ENCODE assay signal across 1 mouse cellular context in the genomic region with DNA sequence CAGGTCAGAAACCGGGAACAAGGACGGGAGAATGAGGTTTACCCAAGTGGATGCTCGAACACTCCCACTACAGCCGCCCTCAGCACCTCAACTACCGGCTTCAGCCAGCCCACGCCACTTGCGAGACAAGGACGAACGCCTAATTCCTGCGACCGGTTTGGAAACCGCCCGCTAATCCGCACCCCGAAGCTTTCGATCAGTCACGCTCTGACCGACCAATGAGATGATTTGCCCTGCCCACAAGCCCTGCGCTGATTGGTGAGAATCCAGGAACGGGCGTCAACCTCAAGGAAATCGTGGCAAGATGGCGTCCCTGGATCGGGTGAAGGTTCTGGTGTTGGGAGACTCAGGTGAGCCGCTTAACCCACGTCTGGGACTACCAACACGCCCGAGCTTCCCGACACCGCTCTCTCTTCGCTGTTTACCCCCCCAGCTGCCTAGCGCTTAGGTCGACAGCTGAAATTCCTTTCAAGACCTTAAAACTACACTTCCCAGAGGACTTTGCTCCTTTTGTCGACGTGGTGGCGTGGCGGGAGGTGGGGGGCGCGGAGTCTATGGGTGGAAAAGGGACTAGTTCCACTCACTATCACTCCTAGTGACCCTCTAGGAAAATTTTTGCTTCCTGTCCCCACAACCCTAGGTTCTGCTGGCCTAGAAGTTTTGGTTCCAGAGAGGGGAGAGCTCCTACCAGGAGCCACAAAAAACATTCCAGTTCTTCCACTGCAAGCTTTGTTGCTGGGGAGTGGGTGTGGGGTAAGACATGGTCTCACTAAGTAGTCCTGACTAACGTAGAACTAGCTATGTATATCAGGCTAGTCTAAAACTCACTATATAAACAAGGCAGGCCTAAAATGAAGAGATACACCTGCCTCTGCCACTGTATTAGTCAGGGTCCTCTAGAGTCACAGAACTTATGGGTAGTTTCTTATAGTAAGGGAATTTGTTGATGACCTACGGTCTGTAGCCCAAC.
TF ChIP-seq lines count a peak whose summit lies in the region.

Gtf2e1 (minus strand) TSS at position 179 of the 970 bp plus-strand sequence.
Rabl3 (plus strand) TSS at position 275 of the 970 bp plus-strand sequence.

TF ChIP-seq in MEL, 35 proteins besides CTCF, POLR2A, EP300 and RAD21 (continued from another document):
- TF ChIP-seq HCFC1 (IDR thresholded peaks at IDR 0.05; ENCODE audit: low read depth, low read length) (peak; percentile 88), ZMIZ1 (IDR thresholded peaks at IDR 0.05; ENCODE audit: low read depth, low read length) (0 out of 2 replicates have a peak, but pooled peaks have one; percentile 46), MAFK (IDR thresholded peaks at IDR 0.05; ENCODE audit: borderline replicate concordance, low read depth, low read length) (no peak), MYB (IDR thresholded peaks at IDR 0.05; ENCODE audit: low read depth, low read length) (no peak), BHLHE40 (IDR thresholded peaks at IDR 0.05; ENCODE audit: borderline replicate concordance, low read depth, low read length) (no peak), JUND (IDR thresholded peaks at IDR 0.05; ENCODE audit: low read depth, low read length) (no peak), NRF1 (IDR thresholded peaks at IDR 0.05; ENCODE audit: insufficient read depth, low read depth, low read length, poor library complexity, severe bottlenecking) (no peak), MAZ (IDR thresholded peaks at IDR 0.05; ENCODE audit: low read depth, low read length) (peak; percentile 85), UBTF (IDR thresholded peaks at IDR 0.05; ENCODE audit: borderline replicate concordance, insufficient read depth, low read depth, low read length) (no peak), GABPA (IDR thresholded peaks at IDR 0.05; ENCODE audit: low read depth, low read length) (no peak), NELFE (IDR thresholded peaks at IDR 0.05; ENCODE audit: low read depth, low read length) (peak; percentile 89), MYC (IDR thresholded peaks at IDR 0.05; ENCODE audit: low read depth, low read length) (peak; percentile 91), POLR2AphosphoS2 (IDR thresholded peaks at IDR 0.05; ENCODE audit: low read length) (peak; percentile 90), ETS1 (IDR thresholded peaks at IDR 0.05; ENCODE audit: low read depth, low read length) (no peak), ELF1 (IDR thresholded peaks at IDR 0.05; ENCODE audit: low read depth, low read length) (peak; percentile 85), ZNF384 (IDR thresholded peaks at IDR 0.05; ENCODE audit: low read depth, low read length) (no peak), USF2 (IDR thresholded peaks at IDR 0.05; ENCODE audit: borderline replicate concordance in 1 of 2, insufficient read depth in 1 of 2, low read depth in 1 of 2, low read length in 2 of 2) (no peak), MAX (IDR thresholded peaks at IDR 0.05; ENCODE audit: low read length) (peak; percentile 65), MXI1 (IDR thresholded peaks at IDR 0.05; ENCODE audit: low read depth, low read length) (peak; percentile 90), USF1 (IDR thresholded peaks at IDR 0.05; ENCODE audit: low read depth, low read length) (peak; percentile 45; the same call in 1 of the 2 replicates), SIN3A (IDR thresholded peaks at IDR 0.05; ENCODE audit: low read length) (peak; percentile 95), POLR2AphosphoS5 (IDR thresholded peaks at IDR 0.05; ENCODE audit: borderline replicate concordance, low read depth, low read length) (no peak), KAT2A (conservative IDR thresholded peaks at IDR 0.05; ENCODE audit: low read depth, low read length) (peak; percentile 59; the same call in 1 of the 2 replicates), TCF12 (IDR thresholded peaks at IDR 0.05; ENCODE audit: low read depth, low read length) (peak; percentile 36; the same call in 1 of the 2 replicates), TBP (IDR thresholded peaks at IDR 0.05; ENCODE audit: low read depth, low read length) (peak; percentile 73)
